Mouse (Mus musculus): ENCODE measurements around the gene Olfr9.

DNA sequence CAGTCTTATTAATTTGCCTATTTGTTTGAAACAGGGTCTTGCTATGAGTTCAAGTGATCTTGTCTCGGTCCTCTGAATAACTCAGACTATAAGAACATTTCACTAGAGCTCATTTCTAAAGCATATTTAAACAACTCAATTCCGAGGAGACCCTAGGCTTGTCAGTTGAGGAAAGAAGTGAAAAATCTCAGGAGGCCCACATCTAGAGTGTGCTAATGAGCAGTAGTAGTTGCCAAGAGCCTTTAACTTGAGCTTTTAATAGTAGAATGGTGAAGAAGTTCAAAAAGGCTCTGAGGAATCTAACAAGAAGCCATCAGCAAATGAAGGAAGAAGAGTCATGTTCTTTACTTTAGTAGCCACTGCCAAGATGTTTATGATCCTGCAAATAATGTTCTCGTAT is 50.6 kb downstream of the Olfr9 start, which contains the start of gene Olfr764-ps1:
- TF ChIP-seq POLR2A (IDR thresholded peaks at IDR 0.05; ENCODE audit: low read depth, low read length) (no peak), CTCF (IDR thresholded peaks at IDR 0.05; ENCODE audit: extremely low read depth, insufficient read depth, insufficient read length, insufficient replicate concordance) (no peak)

Measured in spleen, adult 2 months (tissue).